Mouse (Mus musculus): ENCODE results near the gene Mdh1b. TPM values are rescaled to one million over a fixed set of nuclear protein-coding genes. Genes with fewer than 3 reads are reported as not detected.

Mdh1b gene
- not detected for polyA plus RNA-seq (2014; fragmentation: Illumina TruSeq; extraction: RNeasy Lipid Tissue Mini Kit (QIAGEN cat#74804); ENCODE audit: low read depth, low replicate concordance)

DNA sequence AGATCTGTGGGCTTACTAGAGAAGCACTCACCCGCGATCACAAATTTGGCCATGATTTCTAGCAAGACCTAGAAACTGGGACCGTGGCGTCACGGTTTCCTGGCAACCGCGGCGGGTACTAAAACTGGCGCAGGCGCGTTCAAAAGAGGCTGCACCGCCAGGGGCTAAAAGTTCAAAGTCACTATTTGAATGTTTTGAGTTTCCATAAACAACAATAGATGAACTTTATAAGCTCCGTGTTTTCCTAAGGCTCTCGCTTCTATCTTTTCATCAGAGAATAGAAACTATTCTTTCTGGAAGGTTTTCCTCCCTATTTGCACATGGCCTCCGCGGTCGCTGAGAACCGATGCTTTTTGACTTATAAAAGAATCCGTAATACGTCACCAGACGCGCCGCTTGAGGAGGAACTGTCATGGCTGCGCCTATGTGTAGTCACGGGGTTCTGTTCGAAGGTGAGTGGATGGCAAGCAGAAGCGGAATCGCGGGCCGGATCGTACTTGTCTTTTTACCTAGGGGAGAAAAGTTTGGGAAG lies at the start of gene Mdh1b, which contains the start of gene Fastkd2:
Gene Mdh1b (minus strand): TSS at position 79 of the 532 bp plus-strand sequence.
Gene Fastkd2 (plus strand): TSS at position 375 of the 532 bp plus-strand sequence.

DNA sequence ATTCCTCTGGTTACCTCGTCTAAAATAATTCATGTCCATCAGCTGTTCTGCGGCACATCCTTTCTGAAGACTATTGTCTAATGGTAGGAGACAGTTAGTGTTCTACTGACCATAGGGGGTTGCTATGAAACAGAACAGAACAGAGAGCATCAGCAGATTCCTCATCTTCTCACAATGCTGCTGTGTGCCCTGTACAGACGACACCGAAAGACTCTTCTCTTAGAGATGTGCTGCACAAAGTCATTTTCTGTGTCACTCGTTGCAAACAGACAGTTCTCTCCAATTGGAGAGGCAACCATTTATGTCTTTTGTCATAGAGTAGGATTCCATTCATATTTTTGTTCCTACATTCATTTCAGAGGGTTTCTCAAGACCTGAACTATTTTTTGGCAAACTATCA lies 39.0 kb upstream of the Mdh1b start, which contains the start of gene 4933402D24Rik:
Gene 4933402D24Rik (minus strand): TSS at position 101 of the 400 bp plus-strand sequence.

DNA sequence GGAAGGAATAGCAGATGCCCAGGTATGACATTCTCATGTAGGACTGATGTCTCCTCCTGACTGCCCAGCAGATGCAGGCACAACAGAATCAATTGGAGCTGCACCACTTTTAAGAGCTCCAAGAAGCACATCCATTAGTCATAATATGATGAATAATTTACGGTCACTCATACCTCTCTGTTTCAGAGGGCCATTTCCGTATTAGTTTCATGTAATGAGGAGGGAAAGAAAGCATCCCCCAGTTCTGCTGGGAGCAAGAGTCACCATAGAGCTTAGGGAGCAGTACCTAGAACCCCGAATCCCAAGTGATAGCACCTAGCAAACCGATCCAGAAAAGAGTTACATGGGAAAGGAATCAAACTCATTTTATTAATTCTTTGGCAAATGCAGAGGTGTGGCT lies 43.3 kb downstream of the Mdh1b start, which contains the start of gene Dytn:
Gene Dytn (minus strand): TSS at position 101 of the 400 bp plus-strand sequence.

Other genes starting within 250 kb of the Mdh1b start
- not detected for gene Gm39653, start 114.3 kb downstream of the Mdh1b start, polyA plus RNA-seq (2014; fragmentation: Illumina TruSeq; extraction: RNeasy Lipid Tissue Mini Kit (QIAGEN cat#74804); ENCODE audit: low read depth, low replicate concordance)
- gene Dytn, start 43.4 kb downstream of the Mdh1b start, polyA plus RNA-seq (2014; fragmentation: Illumina TruSeq; extraction: RNeasy Lipid Tissue Mini Kit (QIAGEN cat#74804); ENCODE audit: low read depth, low replicate concordance), result not detected
- 29.7 TPM for gene Fastkd2, start 296 bp upstream of the Mdh1b start, polyA plus RNA-seq (2014; fragmentation: Illumina TruSeq; extraction: RNeasy Lipid Tissue Mini Kit (QIAGEN cat#74804); ENCODE audit: low read depth, low replicate concordance)
- gene 4933402D24Rik, start 38.9 kb upstream of the Mdh1b start, polyA plus RNA-seq (2014; fragmentation: Illumina TruSeq; extraction: RNeasy Lipid Tissue Mini Kit (QIAGEN cat#74804); ENCODE audit: low read depth, low replicate concordance), result not detected

Data from liver, adult 10 weeks (tissue).